Mouse (Mus musculus) frontal cortex, postnatal 14 days (tissue): ENCODE results near the gene Card19.

Source experiments
- DNase-seq, 2 experiments: peaks; one replicate each; pipeline ENCODE4 v3.0.0; 2022; ENCODE audit warnings: low spot score in 2 of 2

Gene Card19

DNA sequence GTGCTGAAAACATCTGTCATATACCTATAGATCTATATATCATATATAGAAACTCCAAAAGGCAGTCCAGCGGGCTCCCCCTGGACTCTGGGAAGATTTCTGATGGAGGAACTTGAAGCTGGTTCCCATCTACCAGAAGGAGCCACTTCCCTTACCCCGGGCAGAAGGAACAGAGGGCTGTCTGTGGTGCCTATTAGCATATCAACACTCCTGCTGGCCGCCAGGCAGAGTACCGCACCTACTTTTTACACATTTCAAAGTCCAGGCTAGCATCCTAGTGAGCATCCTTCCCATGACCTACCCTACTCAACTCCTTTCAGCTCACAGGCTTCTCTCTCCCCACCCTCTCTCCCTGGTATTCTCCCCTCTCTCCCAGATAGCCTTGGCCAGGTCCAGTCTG, 9.8 kb upstream of the Card19 start:
- DNase-seq = no peak

GRCm38 (mm10) chr13:49225159-49225558, 9.3 kb upstream of the Card19 start:
- DNase-seq = no peak

GRCm38 (mm10) chr13:49224729-49225128, 8.9 kb upstream of the Card19 start:
- no peak for DNase-seq

GRCm38 (mm10) chr13:49224314-49224713, 8.5 kb upstream of the Card19 start:
- DNase-seq = no peak

- no peak for DNase-seq
Measured at GRCm38 (mm10) chr13:49220912-49221311, 5.1 kb upstream of the Card19 start.

DNA sequence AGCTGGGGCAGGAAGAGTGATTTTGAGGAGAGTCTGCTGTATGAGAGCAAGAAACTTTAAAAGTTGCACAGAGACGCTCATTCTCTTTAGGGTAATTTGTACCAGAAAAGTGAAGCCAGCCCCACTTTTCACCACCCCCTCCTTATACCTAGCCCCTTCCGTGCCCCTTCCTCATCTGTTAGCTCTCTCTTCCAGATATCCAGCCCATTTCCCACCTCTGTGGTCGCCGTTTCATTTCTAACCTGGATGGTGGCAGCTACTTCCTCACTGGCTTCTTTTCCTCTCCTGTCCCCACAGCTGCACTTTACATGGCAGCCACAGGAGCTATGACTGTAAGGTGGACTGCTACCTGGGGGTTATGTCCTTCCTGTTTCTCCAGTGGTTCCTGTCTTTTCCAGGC, 3.5 kb upstream of the Card19 start:
- no peak for DNase-seq

- no peak for DNase-seq
Measured at GRCm38 (mm10) chr13:49218651-49219050, 2.8 kb upstream of the Card19 start.

DNA sequence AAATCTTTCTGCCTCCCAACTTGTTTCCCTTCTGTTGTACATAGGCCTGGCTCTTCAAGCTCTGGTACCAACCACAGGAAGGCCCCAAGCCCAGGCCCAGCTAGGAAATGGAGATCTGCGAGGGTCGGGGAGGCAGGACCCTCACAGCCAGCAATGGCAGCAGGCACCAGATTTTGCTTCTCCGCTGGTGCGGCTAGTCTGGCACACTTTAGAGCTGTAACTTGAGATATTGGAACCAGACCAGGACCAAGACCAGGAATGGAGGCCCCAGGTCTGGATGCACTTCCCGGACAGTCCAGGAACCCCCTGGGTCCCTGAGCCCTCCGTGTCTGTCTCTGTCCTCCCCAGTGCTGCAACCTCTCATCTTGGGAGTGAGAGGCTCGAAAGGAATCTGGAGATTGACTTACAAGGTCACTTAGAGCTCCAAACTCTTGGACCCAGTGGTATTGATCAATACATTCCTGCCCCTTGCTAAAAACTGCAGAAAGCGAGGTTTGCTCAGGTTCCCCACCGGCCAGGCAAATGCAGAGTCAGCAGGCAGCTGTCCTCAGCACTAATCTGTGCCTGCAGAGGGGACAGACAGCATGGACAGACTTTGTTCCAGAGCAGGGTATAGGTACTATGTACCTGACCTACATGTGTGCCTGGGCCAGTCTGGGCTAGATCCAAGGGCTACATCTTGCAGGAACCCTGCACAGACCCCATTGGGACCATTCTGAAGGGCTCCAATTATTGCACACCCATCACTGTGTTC, 1.1 kb upstream of the Card19 start:
- no peak for DNase-seq

DNA sequence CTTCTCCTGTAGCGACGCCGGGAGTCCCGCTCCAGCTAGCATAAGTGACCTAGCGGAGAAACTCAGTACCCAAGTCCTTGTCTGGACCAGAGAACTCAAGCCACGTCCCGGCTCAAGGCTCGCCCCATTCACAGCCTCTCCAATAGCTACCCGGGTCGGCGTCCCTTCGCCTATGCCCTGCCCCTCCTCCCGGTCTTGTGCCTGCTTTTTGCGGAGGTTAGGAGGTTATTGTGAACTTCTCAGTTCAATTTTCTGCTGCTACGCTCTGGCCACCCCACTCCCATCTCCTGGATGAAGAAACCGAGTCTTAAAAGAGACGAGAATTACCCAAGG, 349 bp upstream of the Card19 start:
- DNase-seq = no peak

- DNase-seq = no peak
Measured at GRCm38 (mm10) chr13:49215128-49215503, 721 bp downstream of the Card19 start.

GRCm38 (mm10) chr13:49214454-49214853, 1.4 kb downstream of the Card19 start:
- DNase-seq = no peak

DNA sequence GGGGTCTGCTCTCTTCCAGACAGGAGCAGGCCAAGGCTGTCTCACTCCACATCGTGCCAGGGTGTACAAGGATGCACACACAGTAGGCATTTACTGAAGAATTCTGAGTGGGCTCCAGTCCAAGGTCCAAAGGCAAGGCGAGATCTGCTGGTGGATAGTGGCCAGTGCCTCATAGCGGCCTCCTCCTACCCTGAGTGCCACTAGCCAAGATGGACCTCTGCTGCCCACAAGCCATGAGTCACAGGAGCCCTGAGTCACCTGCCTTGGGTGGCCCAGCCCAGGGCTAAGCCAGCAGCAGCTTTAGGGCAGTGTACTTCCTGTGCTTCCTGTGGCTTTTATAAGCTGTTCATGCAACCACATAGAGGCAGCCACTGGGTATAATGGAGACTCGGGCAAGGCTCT, 2.3 kb downstream of the Card19 start:
- no peak for DNase-seq

DNA sequence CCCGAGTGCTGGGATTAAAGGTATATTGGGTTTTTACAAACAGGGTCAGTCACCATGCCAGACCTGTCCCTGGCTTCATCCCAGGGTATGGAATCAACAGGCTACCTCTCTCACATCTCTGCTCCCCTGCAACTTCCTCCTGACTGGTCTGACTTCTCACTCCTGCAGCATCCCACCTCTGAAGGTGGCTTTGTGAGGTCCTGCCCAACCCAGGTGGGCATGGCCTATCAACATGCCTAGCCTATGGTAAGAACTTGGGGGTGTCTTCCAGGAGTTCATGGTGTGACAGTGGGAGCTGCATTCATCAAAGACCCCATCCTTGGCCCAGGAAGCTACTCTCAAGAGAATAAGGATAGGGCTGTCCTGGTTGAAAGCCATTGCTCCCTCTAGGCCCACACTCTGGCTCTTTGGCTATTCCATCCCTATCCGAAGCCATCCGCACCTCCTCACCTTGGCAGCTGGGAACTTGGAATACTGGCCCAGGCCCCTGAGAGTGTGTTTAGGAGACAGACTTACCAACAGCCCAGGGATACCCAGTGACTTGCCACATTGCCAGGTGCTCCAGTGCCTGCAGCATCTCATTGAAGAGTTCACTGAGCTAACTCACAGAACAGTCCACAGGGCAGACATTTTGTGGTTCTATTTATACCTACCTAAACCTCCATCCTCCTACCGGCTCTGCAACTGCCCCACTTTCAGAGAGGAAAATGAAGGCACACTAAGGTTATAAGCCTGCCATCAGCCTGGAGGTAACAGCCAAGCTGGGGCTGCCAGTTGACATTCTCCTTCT, 2.9 kb downstream of the Card19 start:
- no peak for DNase-seq

- DNase-seq = no peak
Measured at GRCm38 (mm10) chr13:49209306-49209705, 6.5 kb downstream of the Card19 start.

GRCm38 (mm10) chr13:49206341-49206740, 9.5 kb downstream of the Card19 start:
- no peak for DNase-seq

GRCm38 (mm10) chr13:49205381-49205998, 10.3 kb downstream of the Card19 start:
- DNase-seq = peak; percentile 75 to 78

GRCm38 (mm10) chr13:49202556-49202955, 13.3 kb downstream of the Card19 start:
- no peak for DNase-seq

- DNase-seq = no peak
Measured at GRCm38 (mm10) chr13:49200688-49201087, 15.1 kb downstream of the Card19 start.

DNA sequence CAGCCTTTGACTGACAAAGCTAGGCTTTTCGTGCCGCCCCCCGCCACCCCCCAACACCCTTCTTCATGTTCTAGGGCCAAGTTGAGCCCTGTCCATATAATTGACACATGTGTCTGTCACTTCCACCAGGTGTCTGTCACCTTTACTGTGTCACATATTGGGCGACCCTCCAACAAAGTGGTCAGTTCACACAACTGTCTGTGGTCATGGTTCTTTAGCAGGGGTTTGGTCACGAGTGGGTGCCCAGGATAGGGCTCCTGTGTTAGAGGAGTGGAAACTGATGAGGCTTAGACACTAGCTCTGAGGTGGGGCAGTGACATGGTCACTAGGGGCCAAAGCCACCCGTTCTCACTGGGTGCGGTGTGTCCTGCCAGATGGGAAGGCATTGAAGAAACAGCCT, 15.9 kb downstream of the Card19 start:
- DNase-seq = no peak

GRCm38 (mm10) chr13:49198734-49199133, 17.1 kb downstream of the Card19 start:
- no peak for DNase-seq

GRCm38 (mm10) chr13:49196766-49197165, 19.1 kb downstream of the Card19 start:
- no peak for DNase-seq

- no peak for DNase-seq
Measured at GRCm38 (mm10) chr13:49196211-49196610, 19.6 kb downstream of the Card19 start.

DNA sequence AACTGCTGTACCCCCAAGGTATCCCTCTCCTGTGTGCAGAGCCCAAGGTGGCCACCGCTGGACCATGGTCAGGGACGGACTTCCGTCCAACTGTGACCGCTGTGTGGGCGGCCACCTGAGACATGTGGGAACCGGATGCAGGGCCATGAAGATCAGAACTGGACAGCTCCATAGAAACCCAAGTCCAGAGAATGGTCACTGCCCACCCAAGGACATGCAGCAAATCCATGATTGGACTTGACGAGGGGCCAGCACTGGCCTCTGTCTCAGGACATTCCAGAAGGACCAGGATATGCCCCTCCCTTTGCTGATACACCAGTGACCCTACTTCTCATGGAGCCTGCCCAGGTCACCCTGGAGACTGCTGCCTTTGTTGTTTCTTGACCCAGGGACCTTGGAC, 20.2 kb downstream of the Card19 start:
- DNase-seq = no peak
